Mouse (Mus musculus) hindbrain, embryonic 16.5 days (tissue): Measurements from ENCODE around the gene Pld4. TPM values are rescaled to one million over a fixed set of nuclear protein-coding genes. Genes with fewer than 3 reads are reported as not detected.

Experiments used
- ATAC-seq: fragments of 200-750 bp; cut with Nextera tagmentation; 2 replicates; pipeline ENCODE4 v1.8.0; 2017; ENCODE audit warnings: moderate TSS enrichment, moderate library complexity
- H3K27ac ChIP-seq: fragments of 300-500 bp; sonication (generic); 2 replicates; pipeline ENCODE4 v1.5.1; 2014; ENCODE audit warnings: low read depth, mild to moderate bottlenecking, control low read depth, low read length, moderate library complexity
- H3K27me3 ChIP-seq: fragments of 300-500 bp; sonication (generic); replicated peaks from 2 replicates; pipeline ENCODE4 v1.6.1; 2014; ENCODE audit warnings: low read length; ENCODE audit not compliant: control insufficient read depth, insufficient read depth
- H3K36me3 ChIP-seq: fragments of 300-500 bp; sonication (generic); 2 replicates; pipeline ENCODE4 v1.6.1; 2014; ENCODE audit warnings: mild to moderate bottlenecking, low read length, moderate library complexity, mixed read lengths; ENCODE audit not compliant: control insufficient read depth, insufficient read depth
- H3K4me1 ChIP-seq: fragments of 300-500 bp; sonication (generic); 2 replicates; pipeline ENCODE4 v1.6.1; 2014; ENCODE audit warnings: low read depth, low read length; ENCODE audit not compliant: control insufficient read depth, insufficient read depth
- H3K4me2 ChIP-seq: fragments of 300-500 bp; sonication (generic); 2 replicates; pipeline ENCODE4 v1.6.1; 2014; ENCODE audit warnings: mild to moderate bottlenecking, low read length, control low read depth, moderate library complexity
- H3K4me3 ChIP-seq: fragments of 300-500 bp; sonication (generic); 2 replicates; pipeline ENCODE4 v1.5.1; 2014; ENCODE audit warnings: mild to moderate bottlenecking, low read length, control low read depth, moderate library complexity
- H3K9ac ChIP-seq: fragments of 300-500 bp; sonication (generic); 2 replicates; pipeline ENCODE4 v1.6.1; 2014; ENCODE audit warnings: low read depth, mild to moderate bottlenecking, control low read depth, low read length, moderate library complexity
- H3K9me3 ChIP-seq: fragments of 300-500 bp; sonication (generic); 2 replicates; pipeline ENCODE4 v1.6.1; 2014; ENCODE audit warnings: mild to moderate bottlenecking, low read length, moderate library complexity; ENCODE audit not compliant: control insufficient read depth
- WGBS: fragments of 180-500 bp; shearing (Covaris S2); extraction: QIAGEN DNeasy Blood & Tissue Kit; methylation state at CpG from one replicate; pipeline ENCODE4 v1.1.7; 2014; 5-methylcytosine and 5-hydroxymethylcytosine counted together
- polyA plus RNA-seq: library from polyadenylated mRNA; unstranded; fragments of >200 nt; fragmentation: Nextera tagmentation; extraction: Ambion mirVana; gene quantifications from 2 replicates; pipeline ENCODE4 v1.2.1, GENCODE M21; 2015

The Pld4 gene
- polyA plus RNA-seq, 1 experiment from 2014 or later: 5.6 TPM

- Histone ChIP-seq H3K4me1 (peaks cover 28% of the 10 kb centered on the region), H3K4me2 (peak overlapping the region; percentile 88), H3K27me3 (peaks cover 6% of the 10 kb centered on the region), H3K36me3 (no peaks in the 10 kb centered on the region), H3K9ac (peak overlapping the region; percentile 82), H3K9me3 (no peaks in the 10 kb centered on the region), H3K27ac (peak overlapping the region; percentile 74; the same call in 1 of the 2 replicates), H3K4me3 (peak overlapping the region; percentile 89)
- 15% methylated on average over 5 of the region's 5 CpGs for WGBS
- ATAC-seq: peak; percentile 29
These were observed 37.5 kb upstream of the Pld4 start for GRCm38 (mm10) chr12:112723028-112723330.

- peaks cover 28% of the 10 kb centered on the region for H3K4me1 ChIP-seq
- no peak for ATAC-seq
- WGBS: 86% methylated on average over 6 of the region's 6 CpGs
These were observed 37.0 kb upstream of the Pld4 start for GRCm38 (mm10) chr12:112723445-112723844.

GRCm38 (mm10) chr12:112724077-112724805, 36.2 kb upstream of the Pld4 start:
- peak overlapping the region; percentile 14; the same call in 1 of the 2 replicates for H3K4me2 ChIP-seq
- peaks cover 6% of the 10 kb centered on the region for H3K27me3 ChIP-seq
- ATAC-seq: no peak
- no peak overlapping the region for H3K9ac ChIP-seq
- WGBS: 82% methylated on average over 11 of the region's 11 CpGs
- no peaks in the 10 kb centered on the region for H3K9me3 ChIP-seq
- peaks cover 28% of the 10 kb centered on the region for H3K4me1 ChIP-seq
- no peak overlapping the region for H3K4me3 ChIP-seq
- H3K27ac ChIP-seq: no peak overlapping the region
- H3K36me3 ChIP-seq: no peaks in the 10 kb centered on the region

More at GRCm38 (mm10) chr12:112723445-112723844, 37.0 kb upstream of the Pld4 start:
- H3K4me2 ChIP-seq: peak overlapping the region; percentile 88
- no peaks in the 10 kb centered on the region for H3K9me3 ChIP-seq
- peak overlapping the region; percentile 89 for H3K4me3 ChIP-seq
- H3K36me3 ChIP-seq: no peaks in the 10 kb centered on the region
- no peak overlapping the region; the same call in 1 of the 2 replicates for H3K27ac ChIP-seq
- H3K27me3 ChIP-seq: peaks cover 6% of the 10 kb centered on the region
- H3K9ac ChIP-seq: peak overlapping the region; percentile 82

- 57% methylated on average over 8 of the region's 8 CpGs for WGBS
These were observed 32.7 kb upstream of the Pld4 start for GRCm38 (mm10) chr12:112727801-112728200.

GRCm38 (mm10) chr12:112730808-112731207, 29.6 kb upstream of the Pld4 start:
- H3K4me3 ChIP-seq: no peak overlapping the region
- WGBS: 91% methylated on average over 14 of the region's 14 CpGs
- no peak overlapping the region for H3K27ac ChIP-seq
- H3K9ac ChIP-seq: no peak overlapping the region
- H3K4me2 ChIP-seq: no peak overlapping the region
- H3K27me3 ChIP-seq: no peaks in the 10 kb centered on the region
- H3K9me3 ChIP-seq: no peaks in the 10 kb centered on the region
- ATAC-seq: no peak
- peaks cover 17% of the 10 kb centered on the region for H3K36me3 ChIP-seq
- no peaks in the 10 kb centered on the region; the same call in 1 of the 2 replicates for H3K4me1 ChIP-seq

More at GRCm38 (mm10) chr12:112727801-112728200, 32.7 kb upstream of the Pld4 start:
- no peak overlapping the region for H3K27ac ChIP-seq
- no peak overlapping the region for H3K9ac ChIP-seq
- peaks cover 7% of the 10 kb centered on the region for H3K36me3 ChIP-seq
- ATAC-seq: no peak
- no peak overlapping the region for H3K4me3 ChIP-seq
- no peaks in the 10 kb centered on the region for H3K27me3 ChIP-seq
- H3K4me2 ChIP-seq: no peak overlapping the region
- no peaks in the 10 kb centered on the region for H3K9me3 ChIP-seq
- H3K4me1 ChIP-seq: peaks cover 20% of the 10 kb centered on the region

- Histone ChIP-seq H3K4me2 (no peak overlapping the region), H3K27ac (no peak overlapping the region), H3K4me3 (no peak overlapping the region), H3K4me1 (no peaks in the 10 kb centered on the region; the same call in 1 of the 2 replicates), H3K36me3 (peaks cover 26% of the 10 kb centered on the region), H3K9me3 (no peaks in the 10 kb centered on the region), H3K9ac (no peak overlapping the region), H3K27me3 (no peaks in the 10 kb centered on the region)
- ATAC-seq: no peak
- WGBS: 86% methylated on average over 10 of the region's 10 CpGs
These were observed 27.9 kb upstream of the Pld4 start for GRCm38 (mm10) chr12:112732591-112732990.

- 89% methylated on average over 2 of the region's 2 CpGs for WGBS
These were observed 26.2 kb upstream of the Pld4 start for GRCm38 (mm10) chr12:112734108-112734820.

GRCm38 (mm10) chr12:112734881-112735655, 25.4 kb upstream of the Pld4 start:
- Histone ChIP-seq H3K4me2 (no peak overlapping the region), H3K27ac (no peak overlapping the region), H3K9ac (no peak overlapping the region), H3K9me3 (no peaks in the 10 kb centered on the region), H3K36me3 (peaks cover 48% of the 10 kb centered on the region), H3K4me1 (peaks cover 4% of the 10 kb centered on the region; the same call in 1 of the 2 replicates), H3K27me3 (no peaks in the 10 kb centered on the region), H3K4me3 (no peak overlapping the region)
- no peak for ATAC-seq
- WGBS: 87% methylated on average over 19 of the region's 19 CpGs

More at GRCm38 (mm10) chr12:112734108-112734820, 26.2 kb upstream of the Pld4 start:
- Histone ChIP-seq H3K27ac (no peak overlapping the region), H3K4me3 (no peak overlapping the region), H3K27me3 (no peaks in the 10 kb centered on the region), H3K36me3 (peaks cover 41% of the 10 kb centered on the region), H3K4me2 (no peak overlapping the region), H3K9me3 (no peaks in the 10 kb centered on the region), H3K4me1 (peaks cover 4% of the 10 kb centered on the region; the same call in 1 of the 2 replicates), H3K9ac (no peak overlapping the region)
- no peak for ATAC-seq
